Mouse (Mus musculus): Measurements from ENCODE around the gene Ranbp2.
"Not testable (repeated sequence)": the region's sequence is repeated elsewhere in the genome, so short reads cannot be mapped to it uniquely, and the experiment has no call there.

DNA sequence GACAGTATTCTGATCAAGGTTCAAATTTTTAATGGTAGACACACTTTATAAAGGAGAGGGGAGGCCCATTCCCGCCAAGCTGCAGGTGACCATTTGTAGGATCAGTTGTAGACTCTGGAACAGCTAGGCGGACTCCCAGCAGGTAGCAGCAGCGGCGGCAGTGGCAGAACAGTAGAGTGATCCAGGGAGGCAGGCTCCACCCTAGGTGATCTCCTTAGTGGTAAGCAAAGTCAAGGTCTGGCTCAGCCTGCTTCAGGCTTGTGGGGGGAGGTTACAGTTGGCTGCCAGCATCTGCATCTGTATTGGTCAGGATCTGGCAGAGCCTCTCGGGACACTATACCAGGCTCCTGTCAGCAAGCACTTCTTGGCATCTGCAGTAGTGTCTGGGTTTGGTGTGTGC, 89.6 kb downstream of the Ranbp2 start:
- not testable (repeated sequence) for TF ChIP-seq POLR2A (IDR thresholded peaks at IDR 0.05; ENCODE audit: borderline replicate concordance, extremely low read depth, insufficient read depth, insufficient read length, poor library complexity, severe bottlenecking); CTCF (IDR thresholded peaks at IDR 0.05; ENCODE audit: borderline replicate concordance, extremely low read depth, insufficient read depth, insufficient read length)

Measured in brain, embryonic 14.5 days (tissue).